Mouse (Mus musculus): ENCODE results near the gene Casq2. TPM values are rescaled to one million over a fixed set of nuclear protein-coding genes. Genes with fewer than 3 reads are reported as not detected.

The Casq2 gene
- 0.95 and 1.2 TPM in 2 replicates for polyA plus RNA-seq (2014; fragmentation: Nextera tagmentation; extraction: Ambion mirVana)

- Histone ChIP-seq H3K9ac (ENCODE audit: low read depth, low read length) (no peak within 1 kb of the TSS), H3K4me3 (ENCODE audit: low read depth, low read length) (no peak within 1 kb of the TSS), H3K27ac (ENCODE audit: low read depth, low read length) (no peak within 1 kb of the TSS), H3K9me3 (ENCODE audit: control insufficient read depth, low read length) (no peaks in the 10 kb centered on the region), H3K4me2 (no peak within 1 kb of the TSS), H3K4me1 (replicated peaks; ENCODE audit: control insufficient read depth, insufficient read depth, low read length) (peaks cover 9% of the 10 kb centered on the region; the same call in 1 of the 2 replicates), H3K27me3 (replicated peaks; ENCODE audit: control insufficient read depth, insufficient read depth, low read length) (peaks cover 10% of the 10 kb centered on the region), H3K36me3 (ENCODE audit: control insufficient read depth, insufficient read depth, low read length) (no peaks in the 10 kb centered on the region)
- 59% methylated on average over 4 of the region's 4 CpGs for WGBS
- ATAC-seq (replicated peaks; ENCODE audit: low FRiP score): no peak
- no peak for DNase-seq (ENCODE audit: low spot score)
Observed at GRCm38 (mm10) chr3:102086283-102086682, at the start of gene Casq2. TSS of gene Casq2 (plus strand) at chr3:102086415.

- 85% methylated on average over 5 of the region's 5 CpGs for WGBS
- Histone ChIP-seq H3K36me3 (ENCODE audit: control insufficient read depth, insufficient read depth, low read length) (no peaks in the 10 kb centered on the region), H3K27ac (ENCODE audit: low read depth, low read length) (no peak overlapping the region), H3K9ac (ENCODE audit: low read depth, low read length) (no peak overlapping the region), H3K27me3 (replicated peaks; ENCODE audit: control insufficient read depth, insufficient read depth, low read length) (no peaks in the 10 kb centered on the region), H3K4me2 (no peak overlapping the region), H3K4me3 (ENCODE audit: low read depth, low read length) (no peak overlapping the region), H3K4me1 (replicated peaks; ENCODE audit: control insufficient read depth, insufficient read depth, low read length) (no peaks in the 10 kb centered on the region), H3K9me3 (ENCODE audit: control insufficient read depth, low read length) (no peaks in the 10 kb centered on the region)
- no peak for ATAC-seq (replicated peaks; ENCODE audit: low FRiP score)
- DNase-seq (ENCODE audit: low spot score): no peak
Observed at GRCm38 (mm10) chr3:102037806-102038205, 48.4 kb upstream of the Casq2 start.

GRCm38 (mm10) chr3:102038608-102039007 is 47.6 kb upstream of the Casq2 start:
- no peak for DNase-seq (ENCODE audit: low spot score)
- WGBS: 82% methylated on average over 6 of the region's 6 CpGs

GRCm38 (mm10) chr3:102041632-102042031 is 44.6 kb upstream of the Casq2 start:
- DNase-seq (ENCODE audit: low spot score): no peak
- no peaks in the 10 kb centered on the region for H3K27me3 ChIP-seq (replicated peaks; ENCODE audit: control insufficient read depth, insufficient read depth, low read length)
- no peak overlapping the region for H3K4me2 ChIP-seq
- 82% methylated on average over 4 of the region's 4 CpGs for WGBS
- H3K4me3 ChIP-seq (ENCODE audit: low read depth, low read length): no peak overlapping the region
- no peak overlapping the region for H3K27ac ChIP-seq (ENCODE audit: low read depth, low read length)
- H3K9me3 ChIP-seq (ENCODE audit: control insufficient read depth, low read length): no peaks in the 10 kb centered on the region
- no peaks in the 10 kb centered on the region for H3K4me1 ChIP-seq (replicated peaks; ENCODE audit: control insufficient read depth, insufficient read depth, low read length)
- H3K36me3 ChIP-seq (ENCODE audit: control insufficient read depth, insufficient read depth, low read length): no peaks in the 10 kb centered on the region
- H3K9ac ChIP-seq (ENCODE audit: low read depth, low read length): no peak overlapping the region
- ATAC-seq (replicated peaks; ENCODE audit: low FRiP score): no peak

More at GRCm38 (mm10) chr3:102038608-102039007, 47.6 kb upstream of the Casq2 start:
- Histone ChIP-seq H3K27ac (ENCODE audit: low read depth, low read length) (no peak overlapping the region), H3K36me3 (ENCODE audit: control insufficient read depth, insufficient read depth, low read length) (no peaks in the 10 kb centered on the region), H3K4me3 (ENCODE audit: low read depth, low read length) (no peak overlapping the region), H3K27me3 (replicated peaks; ENCODE audit: control insufficient read depth, insufficient read depth, low read length) (no peaks in the 10 kb centered on the region), H3K9ac (ENCODE audit: low read depth, low read length) (no peak overlapping the region), H3K4me2 (no peak overlapping the region), H3K9me3 (ENCODE audit: control insufficient read depth, low read length) (no peaks in the 10 kb centered on the region), H3K4me1 (replicated peaks; ENCODE audit: control insufficient read depth, insufficient read depth, low read length) (no peaks in the 10 kb centered on the region)
- no peak for ATAC-seq (replicated peaks; ENCODE audit: low FRiP score)

- DNase-seq (ENCODE audit: low spot score): no peak
Observed at GRCm38 (mm10) chr3:102045071-102045470, 41.1 kb upstream of the Casq2 start.

GRCm38 (mm10) chr3:102047532-102047931 is 38.7 kb upstream of the Casq2 start:
- no peaks in the 10 kb centered on the region for H3K27me3 ChIP-seq (replicated peaks; ENCODE audit: control insufficient read depth, insufficient read depth, low read length)
- DNase-seq (ENCODE audit: low spot score): no peak
- 66% methylated on average over 2 of the region's 2 CpGs for WGBS
- ATAC-seq (replicated peaks; ENCODE audit: low FRiP score): peak; percentile 63; the same call in 1 of the 2 replicates
- no peak overlapping the region for H3K27ac ChIP-seq (ENCODE audit: low read depth, low read length)
- no peak overlapping the region for H3K4me3 ChIP-seq (ENCODE audit: low read depth, low read length)
- no peak overlapping the region for H3K4me2 ChIP-seq
- no peaks in the 10 kb centered on the region for H3K9me3 ChIP-seq (ENCODE audit: control insufficient read depth, low read length)
- H3K4me1 ChIP-seq (replicated peaks; ENCODE audit: control insufficient read depth, insufficient read depth, low read length): no peaks in the 10 kb centered on the region
- H3K9ac ChIP-seq (ENCODE audit: low read depth, low read length): no peak overlapping the region
- H3K36me3 ChIP-seq (ENCODE audit: control insufficient read depth, insufficient read depth, low read length): no peaks in the 10 kb centered on the region

More at GRCm38 (mm10) chr3:102045071-102045470, 41.1 kb upstream of the Casq2 start:
- H3K27ac ChIP-seq (ENCODE audit: low read depth, low read length): no peak overlapping the region
- H3K9ac ChIP-seq (ENCODE audit: low read depth, low read length): no peak overlapping the region
- H3K9me3 ChIP-seq (ENCODE audit: control insufficient read depth, low read length): no peaks in the 10 kb centered on the region
- WGBS: 32% methylated on average over 3 of the region's 3 CpGs
- H3K27me3 ChIP-seq (replicated peaks; ENCODE audit: control insufficient read depth, insufficient read depth, low read length): no peaks in the 10 kb centered on the region
- no peak overlapping the region for H3K4me2 ChIP-seq
- no peaks in the 10 kb centered on the region for H3K36me3 ChIP-seq (ENCODE audit: control insufficient read depth, insufficient read depth, low read length)
- no peaks in the 10 kb centered on the region for H3K4me1 ChIP-seq (replicated peaks; ENCODE audit: control insufficient read depth, insufficient read depth, low read length)
- no peak for ATAC-seq (replicated peaks; ENCODE audit: low FRiP score)
- H3K4me3 ChIP-seq (ENCODE audit: low read depth, low read length): no peak overlapping the region

- no peaks in the 10 kb centered on the region for H3K9me3 ChIP-seq (ENCODE audit: control insufficient read depth, low read length)
Observed at GRCm38 (mm10) chr3:102049207-102050104, 36.8 kb upstream of the Casq2 start.

GRCm38 (mm10) chr3:102052036-102052435 is 34.2 kb upstream of the Casq2 start:
- Histone ChIP-seq H3K27ac (ENCODE audit: low read depth, low read length) (no peak overlapping the region), H3K4me1 (replicated peaks; ENCODE audit: control insufficient read depth, insufficient read depth, low read length) (no peaks in the 10 kb centered on the region), H3K9me3 (ENCODE audit: control insufficient read depth, low read length) (no peaks in the 10 kb centered on the region), H3K4me2 (no peak overlapping the region), H3K9ac (ENCODE audit: low read depth, low read length) (no peak overlapping the region), H3K36me3 (ENCODE audit: control insufficient read depth, insufficient read depth, low read length) (no peaks in the 10 kb centered on the region), H3K4me3 (ENCODE audit: low read depth, low read length) (no peak overlapping the region), H3K27me3 (replicated peaks; ENCODE audit: control insufficient read depth, insufficient read depth, low read length) (no peaks in the 10 kb centered on the region)
- ATAC-seq (replicated peaks; ENCODE audit: low FRiP score): no peak
- 62% methylated on average over 3 of the region's 3 CpGs for WGBS
- DNase-seq (ENCODE audit: low spot score): no peak

More at GRCm38 (mm10) chr3:102049207-102050104, 36.8 kb upstream of the Casq2 start:
- Histone ChIP-seq H3K27me3 (replicated peaks; ENCODE audit: control insufficient read depth, insufficient read depth, low read length) (no peaks in the 10 kb centered on the region), H3K27ac (ENCODE audit: low read depth, low read length) (no peak overlapping the region), H3K4me3 (ENCODE audit: low read depth, low read length) (no peak overlapping the region), H3K36me3 (ENCODE audit: control insufficient read depth, insufficient read depth, low read length) (no peaks in the 10 kb centered on the region), H3K4me1 (replicated peaks; ENCODE audit: control insufficient read depth, insufficient read depth, low read length) (no peaks in the 10 kb centered on the region), H3K9ac (ENCODE audit: low read depth, low read length) (no peak overlapping the region), H3K4me2 (no peak overlapping the region)
- ATAC-seq (replicated peaks; ENCODE audit: low FRiP score): no peak
- 82% methylated on average over 14 of the region's 14 CpGs for WGBS
- DNase-seq (ENCODE audit: low spot score): no peak

GRCm38 (mm10) chr3:102053293-102053692 is 32.9 kb upstream of the Casq2 start:
- no peak overlapping the region for H3K9ac ChIP-seq (ENCODE audit: low read depth, low read length)
- 60% methylated on average over 8 of the region's 8 CpGs for WGBS
- H3K9me3 ChIP-seq (ENCODE audit: control insufficient read depth, low read length): no peaks in the 10 kb centered on the region
- no peak for DNase-seq (ENCODE audit: low spot score)
- no peaks in the 10 kb centered on the region for H3K36me3 ChIP-seq (ENCODE audit: control insufficient read depth, insufficient read depth, low read length)
- H3K4me3 ChIP-seq (ENCODE audit: low read depth, low read length): no peak overlapping the region
- H3K4me2 ChIP-seq: no peak overlapping the region
- H3K27ac ChIP-seq (ENCODE audit: low read depth, low read length): no peak overlapping the region
- no peak for ATAC-seq (replicated peaks; ENCODE audit: low FRiP score)
- no peaks in the 10 kb centered on the region for H3K4me1 ChIP-seq (replicated peaks; ENCODE audit: control insufficient read depth, insufficient read depth, low read length)
- H3K27me3 ChIP-seq (replicated peaks; ENCODE audit: control insufficient read depth, insufficient read depth, low read length): no peaks in the 10 kb centered on the region
